Mouse (Mus musculus) hindbrain, embryonic 10.5 days (tissue): ENCODE measurements at regions not wholly inside any gene's neighbourhood (a gene's known extent, or its start where the extent isn't known, plus 50 kb on each side); places are given as distances from the start of the nearest gene placed in this dataset.

ENCODE experiments used
- DNase-seq: peaks from one replicate; pipeline ENCODE4 v3.0.0-alpha.2; 2017; ENCODE audit warnings: low spot score
- H3K27ac ChIP-seq: fragments of 300-500 bp; sonication (generic); 2 replicates; pipeline ENCODE4 v1.5.1; 2016; ENCODE audit warnings: mild to moderate bottlenecking, moderate library complexity
- H3K27me3 ChIP-seq: fragments of 300-500 bp; sonication (generic); 2 replicates; pipeline ENCODE4 v1.6.1; 2016; ENCODE audit warnings: mild to moderate bottlenecking; ENCODE audit not compliant: poor library complexity, insufficient read depth, severe bottlenecking
- H3K36me3 ChIP-seq: fragments of 300-500 bp; sonication (generic); 2 replicates; pipeline ENCODE4 v1.6.1; 2016; ENCODE audit warnings: mild to moderate bottlenecking, moderate library complexity
- H3K4me1 ChIP-seq: fragments of 300-500 bp; sonication (generic); replicated peaks from 2 replicates; pipeline ENCODE4 v1.6.1; 2016; ENCODE audit warnings: mild to moderate bottlenecking
- H3K4me3 ChIP-seq: fragments of 300-500 bp; sonication (generic); 2 replicates; pipeline ENCODE4 v1.5.1; 2016; ENCODE audit warnings: mild to moderate bottlenecking, moderate library complexity
- H3K9me3 ChIP-seq: fragments of 300-500 bp; sonication (generic); 2 replicates; pipeline ENCODE4 v1.6.1; 2016; ENCODE audit warnings: mild to moderate bottlenecking, moderate library complexity
- WGBS: fragments of 180-500 bp; shearing (Covaris S2); methylation state at CpG from one replicate; pipeline ENCODE4 v1.1.7; 2016; 5-methylcytosine and 5-hydroxymethylcytosine counted together

- H3K36me3 ChIP-seq = no peaks in the 10 kb centered on the region
- DNase-seq = no peak
- 66% methylated on average over 13 of the region's 13 CpGs for WGBS
- H3K27me3 ChIP-seq = peaks cover 94% of the 10 kb centered on the region
- no peaks in the 10 kb centered on the region for H3K9me3 ChIP-seq
- no peak overlapping the region for H3K27ac ChIP-seq
- H3K4me3 ChIP-seq = no peak overlapping the region
- H3K4me1 ChIP-seq = no peaks in the 10 kb centered on the region
Observed at GRCm38 (mm10) chr15:85680460-85681224, 54.1 kb upstream of the Ppara start.

GRCm38 (mm10) chr15:85682116-85682515, 52.7 kb upstream of the Ppara start:
- no peak overlapping the region for H3K27ac ChIP-seq
- H3K4me3 ChIP-seq = no peak overlapping the region
- H3K27me3 ChIP-seq = peaks cover 94% of the 10 kb centered on the region
- H3K36me3 ChIP-seq = no peaks in the 10 kb centered on the region
- H3K4me1 ChIP-seq = peaks cover 7% of the 10 kb centered on the region
- H3K9me3 ChIP-seq = no peaks in the 10 kb centered on the region
- WGBS = 86% methylated on average over 12 of the region's 12 CpGs
- no peak for DNase-seq

GRCm38 (mm10) chr15:85682780-85683179, 52.0 kb upstream of the Ppara start:
- WGBS = 81% methylated on average over 6 of the region's 6 CpGs
- DNase-seq = no peak
- no peaks in the 10 kb centered on the region for H3K9me3 ChIP-seq
- peaks cover 12% of the 10 kb centered on the region for H3K4me1 ChIP-seq
- no peak overlapping the region for H3K4me3 ChIP-seq
- H3K27ac ChIP-seq = no peak overlapping the region
- H3K27me3 ChIP-seq = peaks cover 93% of the 10 kb centered on the region
- no peaks in the 10 kb centered on the region for H3K36me3 ChIP-seq

- H3K4me3 ChIP-seq = no peak overlapping the region
- no peaks in the 10 kb centered on the region for H3K36me3 ChIP-seq
- WGBS = 89% methylated on average over 6 of the region's 6 CpGs
- no peaks in the 10 kb centered on the region for H3K9me3 ChIP-seq
- H3K27ac ChIP-seq = no peak overlapping the region
- peaks cover 15% of the 10 kb centered on the region for H3K4me1 ChIP-seq
- DNase-seq = no peak
- peaks cover 93% of the 10 kb centered on the region for H3K27me3 ChIP-seq
Observed at GRCm38 (mm10) chr15:85683271-85683670, 51.5 kb upstream of the Ppara start.

- WGBS = 95% methylated on average over 4 of the region's 4 CpGs
- no peaks in the 10 kb centered on the region for H3K9me3 ChIP-seq
- no peak overlapping the region for H3K4me3 ChIP-seq
- no peaks in the 10 kb centered on the region for H3K36me3 ChIP-seq
- H3K27me3 ChIP-seq = peaks cover 92% of the 10 kb centered on the region
- H3K27ac ChIP-seq = no peak overlapping the region
- H3K4me1 ChIP-seq = peaks cover 15% of the 10 kb centered on the region
- DNase-seq = no peak
Observed at GRCm38 (mm10) chr15:85683716-85684115, 51.1 kb upstream of the Ppara start.

GRCm38 (mm10) chr15:85684164-85684708, 50.5 kb upstream of the Ppara start:
- Histone ChIP-seq H3K4me1 (peaks cover 15% of the 10 kb centered on the region), H3K36me3 (no peaks in the 10 kb centered on the region), H3K9me3 (no peaks in the 10 kb centered on the region), H3K27me3 (peaks cover 92% of the 10 kb centered on the region), H3K27ac (no peak overlapping the region), H3K4me3 (no peak overlapping the region)
- DNase-seq = no peak
- 92% methylated on average over 14 of the region's 14 CpGs for WGBS

- Histone ChIP-seq H3K27ac (no peak overlapping the region), H3K4me1 (peaks cover 15% of the 10 kb centered on the region), H3K36me3 (no peaks in the 10 kb centered on the region), H3K4me3 (no peak overlapping the region), H3K9me3 (no peaks in the 10 kb centered on the region), H3K27me3 (peaks cover 92% of the 10 kb centered on the region)
- WGBS = 79% methylated on average over 5 of the region's 5 CpGs
- DNase-seq = no peak
Observed at GRCm38 (mm10) chr15:85684875-85685274, 49.9 kb upstream of the Ppara start.
